Mouse (Mus musculus) lung, embryonic 16.5 days (tissue): Measurements from ENCODE around the gene Lefty1. TPM values are rescaled to one million over a fixed set of nuclear protein-coding genes. Genes with fewer than 3 reads are reported as not detected.
A peak's percentile ranks its signal among the peaks of the same experiment; 100 is the strongest.

ENCODE experiments used
- ATAC-seq: fragments of 200-750 bp; cut with Nextera tagmentation; 2 replicates; pipeline ENCODE4 v1.8.0; 2017; ENCODE audit warnings: low read depth, mild to moderate bottlenecking, moderate library complexity
- H3K27ac ChIP-seq: fragments of 300-500 bp; sonication (generic); 2 replicates; pipeline ENCODE4 v1.5.1; 2014; ENCODE audit warnings: mild to moderate bottlenecking, control low read depth, low read length
- H3K27me3 ChIP-seq: fragments of 300-500 bp; sonication (generic); 2 replicates; pipeline ENCODE4 v1.6.1; 2014; ENCODE audit warnings: low read depth, low read length, mixed read lengths; ENCODE audit not compliant: control insufficient read depth, insufficient read depth
- H3K36me3 ChIP-seq: fragments of 300-500 bp; sonication (generic); 2 replicates; pipeline ENCODE4 v1.6.1; 2014; ENCODE audit warnings: low read length; ENCODE audit not compliant: control insufficient read depth, insufficient read depth
- H3K4me1 ChIP-seq: fragments of 300-500 bp; sonication (generic); replicated peaks from 2 replicates; pipeline ENCODE4 v1.6.1; 2014; ENCODE audit warnings: low read length, mixed read lengths; ENCODE audit not compliant: control insufficient read depth, insufficient read depth
- H3K4me2 ChIP-seq: fragments of 300-500 bp; sonication (generic); 2 replicates; pipeline ENCODE4 v1.6.1; 2014; ENCODE audit warnings: low read depth, low read length, control low read depth
- H3K4me3 ChIP-seq: fragments of 300-500 bp; sonication (generic); 2 replicates; pipeline ENCODE4 v1.5.1; 2014; ENCODE audit warnings: mild to moderate bottlenecking, low read length, control low read depth
- H3K9ac ChIP-seq: fragments of 300-500 bp; sonication (generic); 2 replicates; pipeline ENCODE4 v1.6.1; 2014; ENCODE audit warnings: low read length, control low read depth
- H3K9me3 ChIP-seq: fragments of 300-500 bp; sonication (generic); 2 replicates; pipeline ENCODE4 v1.6.1; 2016; ENCODE audit warnings: low read length; ENCODE audit not compliant: control insufficient read depth
- WGBS: fragments of 180-500 bp; shearing (Covaris S2); extraction: QIAGEN DNeasy Blood & Tissue Kit; methylation state at CpG from one replicate; pipeline ENCODE4 v1.1.7; 2014; 5-methylcytosine and 5-hydroxymethylcytosine counted together
- polyA plus RNA-seq: library from polyadenylated mRNA; unstranded; fragments of >200 nt; fragmentation: Nextera tagmentation; extraction: Ambion mirVana; gene quantifications from 2 replicates; pipeline ENCODE4 v1.2.1, GENCODE M21; 2015

Gene Lefty1
- polyA plus RNA-seq, 1 experiment from 2014 or later, result 1.5 TPM

DNA sequence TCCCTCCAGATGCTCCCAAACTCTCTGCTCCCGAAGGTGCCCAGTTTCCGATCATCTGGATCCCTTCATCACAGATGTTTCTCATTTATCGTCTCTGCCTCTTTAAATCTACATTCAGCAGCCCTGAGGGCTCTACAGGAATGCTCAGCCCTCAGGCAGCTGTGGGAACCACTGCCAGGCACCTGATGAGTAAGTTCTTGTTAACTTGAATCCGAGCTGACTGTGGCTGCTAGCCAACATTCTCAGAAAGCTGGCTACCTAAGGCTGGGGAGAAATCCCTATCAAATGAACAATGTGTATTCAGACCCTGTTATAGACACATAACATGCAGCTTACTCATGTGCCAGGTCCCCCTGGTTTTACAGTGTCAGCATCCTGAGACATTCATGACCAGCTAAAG, 21.0 kb upstream of the Lefty1 start:
- peak; percentile 41 for ATAC-seq
- no peak overlapping the region for H3K27ac ChIP-seq

DNA sequence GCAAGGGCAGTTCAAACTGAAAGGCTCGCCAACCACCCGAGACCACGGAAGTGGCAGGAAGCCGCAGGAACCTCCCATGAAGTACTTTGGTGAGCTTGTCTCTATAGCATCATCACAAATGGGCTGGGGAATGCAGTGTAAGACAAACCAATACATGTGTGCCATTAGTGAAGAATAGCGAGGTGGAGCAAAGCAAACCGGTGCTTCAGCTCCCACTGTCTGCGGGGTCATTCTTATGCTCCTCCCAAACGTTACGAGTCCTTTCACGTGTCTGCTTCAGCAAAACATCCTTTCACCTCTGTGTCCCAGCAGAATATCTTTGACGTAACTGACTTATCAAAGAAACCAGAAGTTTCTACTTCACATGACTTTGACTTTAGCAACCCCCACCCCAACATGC, 18.4 kb upstream of the Lefty1 start:
- 79% methylated on average over 11 of the region's 11 CpGs for WGBS
- no peak for ATAC-seq
- Histone ChIP-seq H3K36me3 (no peaks in the 10 kb centered on the region), H3K4me1 (0 out of 2 replicates have a peak, but pooled peaks cover 3% of the 10 kb centered on the region), H3K9ac (no peak overlapping the region), H3K4me3 (no peak overlapping the region), H3K27me3 (no peaks in the 10 kb centered on the region), H3K9me3 (no peaks in the 10 kb centered on the region), H3K4me2 (no peak overlapping the region), H3K27ac (no peak overlapping the region)

More for the DNA sequence above, 21.0 kb upstream of the Lefty1 start:
- H3K27me3 ChIP-seq, result no peaks in the 10 kb centered on the region
- WGBS, result 42% methylated on average over 4 of the region's 4 CpGs
- no peak overlapping the region for H3K9ac ChIP-seq
- H3K36me3 ChIP-seq, result no peaks in the 10 kb centered on the region
- no peak overlapping the region for H3K4me2 ChIP-seq
- no peak overlapping the region for H3K4me3 ChIP-seq
- H3K9me3 ChIP-seq, result no peaks in the 10 kb centered on the region
- H3K4me1 ChIP-seq, result 0 out of 2 replicates have a peak, but pooled peaks cover 5% of the 10 kb centered on the region

DNA sequence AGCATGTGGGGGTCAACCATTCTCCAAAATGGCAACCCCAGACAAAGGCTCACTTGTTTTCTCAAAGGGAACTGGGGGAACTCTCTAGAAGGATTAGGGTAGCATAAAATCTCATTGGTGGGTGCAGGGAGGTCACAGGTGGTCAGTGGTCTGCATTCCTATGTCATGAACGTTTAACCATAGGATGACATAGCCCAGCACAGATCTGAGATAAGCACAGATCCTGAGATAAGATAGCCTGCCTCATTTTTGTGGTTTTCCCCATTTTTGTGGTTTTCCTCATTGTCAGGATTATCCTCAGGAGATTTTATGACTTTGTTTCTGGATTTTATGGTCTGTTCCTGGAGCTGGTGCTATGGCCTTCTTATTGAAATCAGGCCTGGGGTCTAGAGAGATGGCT, 17.8 kb upstream of the Lefty1 start:
- Histone ChIP-seq H3K36me3 (no peaks in the 10 kb centered on the region), H3K27me3 (no peaks in the 10 kb centered on the region), H3K9ac (no peak overlapping the region), H3K4me2 (no peak overlapping the region), H3K9me3 (no peaks in the 10 kb centered on the region), H3K4me3 (no peak overlapping the region), H3K4me1 (no peaks in the 10 kb centered on the region), H3K27ac (no peak overlapping the region)
- WGBS, result 6% methylated on average over 1 of the region's 1 CpGs
- ATAC-seq, result no peak

DNA sequence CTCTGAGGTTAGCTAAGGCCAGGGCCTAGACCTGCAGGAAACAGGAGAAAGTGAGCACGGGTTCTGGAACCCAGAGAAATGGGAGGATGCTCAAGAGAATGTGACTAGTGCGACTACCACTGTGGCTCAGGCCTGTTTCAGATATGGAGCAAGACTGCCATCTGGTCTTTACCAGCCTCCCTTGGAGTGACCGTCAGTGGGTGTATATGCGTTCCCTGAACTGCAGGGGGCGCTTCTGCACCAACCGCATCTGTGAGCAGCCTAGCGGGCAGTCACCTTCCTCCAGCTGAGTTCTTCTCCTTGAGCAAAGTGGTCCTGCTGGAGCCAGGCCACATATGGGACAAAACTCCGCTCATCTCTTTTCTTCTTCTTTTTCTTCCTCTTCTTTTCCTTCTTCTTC, 15.1 kb upstream of the Lefty1 start:
- H3K9me3 ChIP-seq, result no peaks in the 10 kb centered on the region
- H3K4me2 ChIP-seq, result no peak overlapping the region
- no peaks in the 10 kb centered on the region for H3K27me3 ChIP-seq
- ATAC-seq, result no peak
- no peak overlapping the region for H3K27ac ChIP-seq
- whole genome bisulfite sequencing, result 36% methylated on average over 8 of the region's 8 CpGs
- no peak overlapping the region for H3K4me3 ChIP-seq
- H3K4me1 ChIP-seq, result no peaks in the 10 kb centered on the region
- H3K36me3 ChIP-seq, result no peaks in the 10 kb centered on the region
- H3K9ac ChIP-seq, result no peak overlapping the region

DNA sequence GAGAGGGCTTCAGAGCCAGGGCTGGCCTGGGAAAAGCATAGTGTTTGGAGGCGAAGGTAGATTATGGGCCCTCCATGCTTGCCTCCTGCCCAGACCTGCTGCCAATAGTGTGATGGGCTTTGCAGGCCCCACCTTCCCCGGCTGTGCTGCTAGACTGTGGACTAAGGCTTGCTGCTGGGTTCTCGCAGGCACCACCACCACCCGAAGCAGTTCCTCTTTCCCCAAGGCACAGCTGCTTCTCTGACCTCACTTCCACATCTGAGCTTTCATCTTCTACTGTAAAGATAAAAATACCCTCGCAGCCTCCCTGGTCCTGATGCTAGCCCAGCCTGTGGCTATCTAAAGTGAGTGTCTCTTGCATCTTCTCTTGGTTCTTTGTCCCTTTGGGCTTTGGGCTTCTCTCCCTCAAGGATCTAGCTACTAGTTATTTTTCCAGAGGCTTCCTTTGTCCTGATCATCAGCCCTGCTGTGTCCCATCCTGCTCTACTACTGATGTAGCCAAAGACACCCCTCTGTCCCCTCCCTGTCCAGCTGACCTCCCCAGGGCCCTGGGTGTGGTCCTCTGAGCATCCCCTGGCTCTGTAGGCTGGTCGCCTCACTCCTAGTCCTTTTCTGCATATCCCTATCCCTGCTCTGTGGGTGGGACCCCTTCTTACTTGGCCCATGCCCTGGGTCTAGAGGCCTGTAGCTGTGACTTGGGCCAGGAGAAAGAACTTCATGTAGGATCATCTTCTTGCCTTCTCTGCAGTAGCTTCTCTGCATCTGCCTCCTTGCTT, 12.4 kb upstream of the Lefty1 start:
- H3K27me3 ChIP-seq, result no peaks in the 10 kb centered on the region
- H3K36me3 ChIP-seq, result no peaks in the 10 kb centered on the region
- no peak overlapping the region for H3K27ac ChIP-seq
- no peak overlapping the region for H3K9ac ChIP-seq
- no peak overlapping the region for H3K4me2 ChIP-seq
- H3K4me1 ChIP-seq, result no peaks in the 10 kb centered on the region
- ATAC-seq, result no peak
- H3K9me3 ChIP-seq, result no peaks in the 10 kb centered on the region
- 63% methylated on average over 6 of the region's 6 CpGs for WGBS
- no peak overlapping the region for H3K4me3 ChIP-seq

DNA sequence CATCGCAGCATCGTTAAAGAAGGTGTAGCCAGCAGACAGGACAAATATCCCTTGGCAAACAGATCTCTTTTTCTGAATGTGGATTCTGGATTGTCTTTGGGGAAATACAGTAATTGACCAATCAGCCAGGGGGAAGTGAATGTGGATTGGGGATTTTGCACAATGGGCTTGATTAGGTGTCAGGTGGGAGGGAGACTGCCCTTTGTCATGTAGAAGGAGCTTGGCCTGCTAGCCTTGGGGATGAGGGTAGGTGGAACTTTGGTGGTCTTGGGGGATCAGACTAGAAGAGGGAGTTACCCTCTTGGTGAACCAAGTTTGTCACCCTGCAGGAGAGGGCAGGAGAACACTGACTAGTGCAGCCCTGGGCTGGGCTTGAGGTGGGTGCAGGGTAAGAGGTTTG, 10.1 kb upstream of the Lefty1 start:
- no peak overlapping the region for H3K27ac ChIP-seq
- 36% methylated on average over 2 of the region's 2 CpGs for WGBS
- no peak for ATAC-seq
- H3K4me2 ChIP-seq, result no peak overlapping the region
- H3K27me3 ChIP-seq, result no peaks in the 10 kb centered on the region
- no peaks in the 10 kb centered on the region for H3K4me1 ChIP-seq
- no peaks in the 10 kb centered on the region for H3K36me3 ChIP-seq
- no peak overlapping the region for H3K9ac ChIP-seq
- H3K9me3 ChIP-seq, result no peaks in the 10 kb centered on the region
- no peak overlapping the region for H3K4me3 ChIP-seq

DNA sequence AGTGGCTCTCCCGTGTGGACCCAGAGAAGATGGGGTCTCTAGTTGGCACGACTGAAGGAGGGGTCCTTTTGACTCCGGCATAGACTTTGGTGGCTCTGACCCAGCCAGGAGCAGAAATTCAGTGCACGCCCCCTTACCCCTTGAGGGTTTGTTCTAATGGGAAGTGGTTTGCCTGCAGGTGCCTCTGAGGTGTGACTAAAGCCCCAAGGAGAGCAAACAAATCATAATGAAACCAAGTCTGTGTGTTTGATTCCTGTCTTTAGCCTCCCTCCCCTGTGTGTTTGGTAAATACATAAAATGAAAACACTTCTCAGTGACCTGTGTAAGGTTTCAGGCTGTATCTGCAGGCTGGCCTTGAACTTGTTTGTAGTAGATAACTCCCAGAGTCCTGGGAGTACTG, 8.5 kb upstream of the Lefty1 start:
- Histone ChIP-seq H3K27me3 (no peaks in the 10 kb centered on the region), H3K27ac (no peak overlapping the region), H3K36me3 (no peaks in the 10 kb centered on the region), H3K9me3 (no peaks in the 10 kb centered on the region), H3K4me1 (no peaks in the 10 kb centered on the region), H3K4me3 (no peak overlapping the region), H3K4me2 (no peak overlapping the region), H3K9ac (no peak overlapping the region)
- ATAC-seq, result no peak
- 57% methylated on average over 4 of the region's 4 CpGs for WGBS

DNA sequence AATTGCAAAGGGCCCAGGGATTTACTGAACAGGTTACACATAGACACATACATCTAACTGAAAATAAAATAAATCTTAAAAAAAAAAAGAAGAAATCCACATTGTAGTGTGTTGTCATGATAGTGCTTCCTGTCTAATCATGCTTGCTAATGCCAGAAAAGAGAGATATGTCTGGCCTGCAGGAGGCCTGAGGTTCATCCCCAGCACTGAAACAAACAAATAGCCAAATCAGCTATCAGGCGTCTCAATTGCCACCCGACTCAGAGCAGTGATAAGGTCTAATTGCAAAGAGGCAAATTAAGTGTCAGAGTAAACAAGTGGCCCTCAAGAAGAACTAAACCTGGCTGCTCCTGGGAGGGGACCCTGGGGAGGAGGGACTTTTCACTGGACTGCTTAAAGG, 5.2 kb upstream of the Lefty1 start:
- 28% methylated on average over 2 of the region's 2 CpGs for WGBS
- Histone ChIP-seq H3K27ac (no peak overlapping the region), H3K36me3 (no peaks in the 10 kb centered on the region), H3K4me2 (no peak overlapping the region), H3K27me3 (peaks cover 11% of the 10 kb centered on the region), H3K9ac (no peak overlapping the region), H3K4me1 (no peaks in the 10 kb centered on the region), H3K9me3 (no peaks in the 10 kb centered on the region), H3K4me3 (no peak overlapping the region)
- no peak for ATAC-seq

DNA sequence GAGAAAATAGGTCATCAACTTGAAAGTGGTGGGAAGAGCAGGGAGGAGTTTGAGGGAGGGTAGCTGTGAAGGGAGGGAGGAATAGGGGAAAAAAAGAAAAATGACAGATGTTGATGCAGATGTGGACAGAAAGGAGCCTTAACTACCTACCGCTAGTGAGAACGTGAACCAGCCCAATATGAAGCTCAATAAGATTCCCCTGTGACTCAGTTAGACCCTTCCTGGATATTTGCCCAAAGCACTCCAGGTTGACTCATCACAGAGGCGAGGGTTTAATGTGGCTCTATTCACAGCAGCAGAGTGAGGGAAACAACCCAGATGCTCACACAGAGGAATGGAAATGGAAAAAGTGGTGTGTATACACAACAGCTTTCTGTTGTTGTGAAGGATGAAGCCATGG, 3.7 kb upstream of the Lefty1 start:
- no peak overlapping the region for H3K9ac ChIP-seq
- H3K27me3 ChIP-seq, result peaks cover 26% of the 10 kb centered on the region
- no peaks in the 10 kb centered on the region for H3K4me1 ChIP-seq
- H3K36me3 ChIP-seq, result no peaks in the 10 kb centered on the region
- no peak for ATAC-seq
- WGBS, result 67% methylated on average over 3 of the region's 3 CpGs
- no peak overlapping the region for H3K4me2 ChIP-seq
- no peak overlapping the region for H3K27ac ChIP-seq
- no peak overlapping the region for H3K4me3 ChIP-seq
- no peaks in the 10 kb centered on the region for H3K9me3 ChIP-seq
